Mouse (Mus musculus) lung, embryonic 15.5 days (tissue): ENCODE measurements at regions not wholly inside any gene's neighbourhood (a gene's known extent, or its start where the extent isn't known, plus 50 kb on each side); places are given as distances from the start of the nearest gene placed in this dataset.

Experiments
- ATAC-seq: fragments of 200-750 bp; cut with Nextera tagmentation; 2 replicates; pipeline ENCODE4 v1.8.0; 2017; ENCODE audit warnings: moderate number of reproducible peaks, borderline replicate concordance; ENCODE audit not compliant: low FRiP score, low TSS enrichment; ENCODE audit errors: extremely low read depth
- H3K27ac ChIP-seq: fragments of 300-500 bp; sonication (generic); 2 replicates; pipeline ENCODE4 v1.5.1; 2015; ENCODE audit warnings: moderate library complexity, mild to moderate bottlenecking, inconsistent platforms
- H3K27me3 ChIP-seq: fragments of 300-500 bp; sonication (generic); 2 replicates; pipeline ENCODE4 v1.6.1; 2015; ENCODE audit warnings: inconsistent platforms
- H3K36me3 ChIP-seq: fragments of 300-500 bp; sonication (generic); 2 replicates; pipeline ENCODE4 v1.6.1; 2015; ENCODE audit warnings: inconsistent platforms
- H3K4me1 ChIP-seq: fragments of 300-500 bp; sonication (generic); 2 replicates; pipeline ENCODE4 v1.6.1; 2015; ENCODE audit warnings: inconsistent platforms
- H3K4me2 ChIP-seq: fragments of 300-500 bp; sonication (generic); 2 replicates; pipeline ENCODE4 v1.6.1; 2015; ENCODE audit warnings: inconsistent platforms, mild to moderate bottlenecking, moderate library complexity
- H3K4me3 ChIP-seq: fragments of 300-500 bp; sonication (generic); 2 replicates; pipeline ENCODE4 v1.5.1; 2015; ENCODE audit warnings: mild to moderate bottlenecking, inconsistent platforms
- H3K9ac ChIP-seq: fragments of 300-500 bp; sonication (generic); 2 replicates; pipeline ENCODE4 v1.6.1; 2015; ENCODE audit warnings: inconsistent platforms
- H3K9me3 ChIP-seq: fragments of 300-500 bp; sonication (generic); 2 replicates; pipeline ENCODE4 v1.6.1; 2016; ENCODE audit warnings: inconsistent platforms
- WGBS: fragments of 180-500 bp; shearing (Covaris S2); methylation state at CpG from one replicate; pipeline ENCODE4 v1.1.7; 2015; 5-methylcytosine and 5-hydroxymethylcytosine counted together

DNA sequence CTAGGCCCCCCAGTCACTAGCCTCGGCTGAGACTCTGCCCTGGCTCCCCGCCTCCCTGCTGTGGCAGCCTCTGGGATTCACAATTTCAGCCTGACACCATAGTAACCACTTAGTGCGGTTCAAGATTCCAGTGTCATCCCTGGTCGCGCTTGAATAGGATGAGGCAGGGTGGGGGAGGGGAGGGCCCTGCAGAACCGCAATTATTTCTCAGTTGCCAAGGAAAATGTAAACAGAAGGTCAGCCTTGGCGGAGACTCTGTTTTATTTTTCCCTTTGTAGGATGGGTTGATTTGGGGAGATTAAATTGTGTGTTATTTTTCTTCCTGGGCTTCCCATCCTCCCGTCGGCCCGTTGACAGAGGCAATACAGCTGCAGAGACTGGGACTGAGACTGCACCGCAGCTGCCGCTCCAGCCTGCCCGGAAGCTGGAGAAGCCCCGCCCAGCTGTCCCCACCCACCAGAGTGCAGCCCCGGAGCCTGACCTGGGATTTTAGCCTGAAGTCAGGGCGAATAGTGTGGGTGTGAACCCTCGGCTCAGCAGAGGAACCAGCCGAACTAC, 106.6 kb downstream of the Tpra1 start:
- Histone ChIP-seq H3K4me3 (peak overlapping the region; percentile 11; the same call in 1 of the 2 replicates), H3K27ac (peak overlapping the region; percentile 39; the same call in 1 of the 2 replicates), H3K36me3 (no peaks in the 10 kb centered on the region), H3K27me3 (no peaks in the 10 kb centered on the region; the same call in 1 of the 2 replicates), H3K9me3 (no peaks in the 10 kb centered on the region), H3K9ac (no peak overlapping the region), H3K4me2 (peak overlapping the region; percentile 49), H3K4me1 (peaks cover 26% of the 10 kb centered on the region)
- peak; percentile 92 for ATAC-seq
- 1% methylated on average over 18 of the region's 18 CpGs for WGBS

DNA sequence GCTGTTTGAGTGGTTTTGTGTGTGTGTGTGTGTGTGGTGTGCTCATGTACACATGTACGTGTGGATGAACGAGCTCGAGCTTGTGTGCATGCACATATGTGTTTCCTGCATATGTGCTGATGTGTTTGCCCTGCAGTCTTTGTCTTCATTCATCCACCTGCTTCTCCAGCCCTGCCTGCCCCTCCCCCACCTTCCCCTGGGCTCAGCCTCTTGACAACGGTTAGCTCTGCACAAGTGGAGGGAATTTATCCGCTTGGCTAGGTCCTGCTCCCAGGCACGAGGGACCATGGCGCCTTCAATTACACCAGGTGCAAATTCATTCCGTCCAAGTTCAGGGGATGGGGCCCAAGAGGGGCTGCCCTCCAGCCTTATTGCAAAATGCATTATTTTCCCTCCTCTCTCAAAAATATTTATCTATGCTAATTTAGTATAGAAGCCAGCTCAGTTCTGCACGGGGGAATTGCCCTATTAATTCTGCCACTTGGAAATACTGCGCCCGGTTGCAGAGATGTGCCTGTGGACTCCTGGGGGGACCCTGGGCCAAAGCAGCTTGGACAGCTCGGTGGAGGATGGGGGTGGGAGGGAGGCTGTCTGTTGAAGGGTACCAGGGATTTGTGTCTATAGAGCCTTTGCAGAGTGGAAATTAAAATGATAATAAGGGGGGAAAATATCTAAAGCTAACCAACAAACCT, 111.1 kb downstream of the Tpra1 start:
- no peak for ATAC-seq
- H3K9me3 ChIP-seq, result no peaks in the 10 kb centered on the region
- peaks cover 13% of the 10 kb centered on the region for H3K4me1 ChIP-seq
- H3K9ac ChIP-seq, result no peak overlapping the region
- H3K27me3 ChIP-seq, result no peaks in the 10 kb centered on the region; the same call in 1 of the 2 replicates
- no peak overlapping the region for H3K4me3 ChIP-seq
- WGBS, result 35% methylated on average over 12 of the region's 12 CpGs
- H3K4me2 ChIP-seq, result no peak overlapping the region
- H3K27ac ChIP-seq, result no peak overlapping the region
- H3K36me3 ChIP-seq, result no peaks in the 10 kb centered on the region

DNA sequence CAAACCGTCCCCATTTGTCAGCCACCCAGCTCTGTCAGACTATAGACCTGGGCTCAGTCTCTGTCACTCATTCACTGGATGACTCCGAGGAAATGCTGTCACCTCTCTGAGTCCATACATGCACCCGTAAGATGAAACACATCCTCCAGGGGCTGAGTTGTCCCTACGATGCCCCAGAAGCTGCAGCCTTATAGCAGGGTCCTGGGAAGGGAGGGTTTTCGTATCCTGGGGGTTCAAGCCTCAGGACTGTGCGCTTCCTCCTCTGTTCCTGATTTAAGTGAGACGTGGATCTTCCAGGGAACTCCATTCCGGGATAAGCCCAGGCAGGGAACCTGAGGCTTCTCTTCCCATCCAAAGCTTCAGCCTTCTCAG, 111.6 kb downstream of the Tpra1 start:
- H3K4me1 ChIP-seq, result peaks cover 8% of the 10 kb centered on the region

DNA sequence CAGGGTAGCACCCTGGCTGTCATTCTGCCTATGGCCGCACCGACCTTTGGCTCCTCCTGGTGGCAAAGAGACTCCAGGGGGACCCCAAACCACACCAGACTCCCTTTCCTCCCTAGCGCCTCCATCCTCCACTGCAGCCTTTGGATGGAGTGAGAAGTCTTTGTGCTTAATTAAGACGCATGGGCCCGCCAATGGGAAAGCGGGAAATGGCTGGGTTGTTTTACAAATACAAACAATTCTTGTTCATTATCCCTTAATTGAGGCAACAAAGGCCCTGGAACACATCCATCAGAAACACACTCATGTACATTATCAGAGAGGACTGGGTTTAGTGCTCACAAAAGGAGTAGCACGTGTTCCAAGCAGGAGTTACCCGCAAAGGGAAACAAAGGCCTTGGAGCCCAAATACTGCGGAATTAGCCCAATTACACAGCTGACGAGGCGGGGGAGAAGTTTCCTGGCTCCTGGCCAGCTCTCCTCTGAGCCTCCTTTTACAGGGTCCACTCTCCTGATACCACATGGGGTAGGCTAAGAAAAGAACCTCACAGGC, 122.1 kb downstream of the Tpra1 start:
- Histone ChIP-seq H3K9ac (no peak overlapping the region), H3K9me3 (no peaks in the 10 kb centered on the region), H3K27ac (no peak overlapping the region), H3K36me3 (no peaks in the 10 kb centered on the region), H3K27me3 (no peaks in the 10 kb centered on the region; the same call in 1 of the 2 replicates), H3K4me3 (no peak overlapping the region), H3K4me1 (no peaks in the 10 kb centered on the region), H3K4me2 (no peak overlapping the region)
- no peak for ATAC-seq
- 43% methylated on average over 11 of the region's 11 CpGs for WGBS

More for the DNA sequence above, 111.6 kb downstream of the Tpra1 start:
- Histone ChIP-seq H3K4me2 (no peak overlapping the region), H3K27ac (no peak overlapping the region), H3K36me3 (no peaks in the 10 kb centered on the region), H3K9me3 (no peaks in the 10 kb centered on the region), H3K9ac (no peak overlapping the region), H3K27me3 (no peaks in the 10 kb centered on the region; the same call in 1 of the 2 replicates), H3K4me3 (no peak overlapping the region)
- WGBS, result 59% methylated on average over 8 of the region's 8 CpGs
- no peak for ATAC-seq

DNA sequence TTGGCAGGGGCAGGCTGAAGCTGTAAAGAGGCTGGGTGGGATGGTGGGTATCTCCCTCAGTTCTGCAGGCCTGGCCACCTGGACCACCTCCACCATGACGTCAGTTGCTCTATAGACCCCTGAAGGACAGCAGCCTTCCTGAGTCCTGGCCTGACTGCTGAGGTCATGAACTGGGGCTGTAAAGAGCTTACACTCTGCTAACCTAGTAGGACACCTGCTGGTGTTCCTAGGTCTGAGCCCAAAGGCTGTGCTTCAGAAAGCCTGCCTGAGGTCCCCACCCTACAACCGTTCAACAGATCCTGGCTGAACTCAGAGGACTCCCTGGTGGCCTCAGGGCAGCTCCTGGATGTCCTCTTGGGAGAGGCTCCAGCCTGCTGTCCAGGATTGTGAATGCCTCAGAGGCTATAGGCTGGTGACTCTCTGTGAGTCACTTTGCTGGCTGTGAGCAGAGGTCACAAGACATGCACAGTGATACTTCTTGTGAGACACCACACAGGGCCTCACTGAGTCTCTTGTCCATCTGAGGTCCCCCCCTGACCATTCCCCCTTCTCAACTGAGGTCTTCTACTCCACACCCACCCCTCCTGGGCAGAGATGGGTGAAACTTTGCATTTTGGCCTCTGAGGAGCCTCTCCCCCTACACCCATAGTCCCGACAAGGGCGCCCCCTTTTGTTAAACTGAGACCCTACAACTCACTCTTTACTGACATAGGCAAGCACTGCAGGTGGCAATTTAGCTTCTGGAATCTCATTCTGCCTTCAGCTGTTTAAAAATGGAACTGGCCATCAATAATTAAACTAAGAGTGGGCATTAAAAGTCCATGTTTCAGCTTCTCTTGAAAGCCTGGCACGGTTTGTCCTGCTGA, 131.6 kb downstream of the Tpra1 start:
- Histone ChIP-seq H3K9me3 (no peaks in the 10 kb centered on the region), H3K4me2 (no peak overlapping the region), H3K36me3 (no peaks in the 10 kb centered on the region), H3K27ac (no peak overlapping the region), H3K9ac (no peak overlapping the region), H3K4me1 (peaks cover 18% of the 10 kb centered on the region), H3K4me3 (no peak overlapping the region), H3K27me3 (no peaks in the 10 kb centered on the region)
- 43% methylated on average over 5 of the region's 5 CpGs for WGBS
- no peak for ATAC-seq

DNA sequence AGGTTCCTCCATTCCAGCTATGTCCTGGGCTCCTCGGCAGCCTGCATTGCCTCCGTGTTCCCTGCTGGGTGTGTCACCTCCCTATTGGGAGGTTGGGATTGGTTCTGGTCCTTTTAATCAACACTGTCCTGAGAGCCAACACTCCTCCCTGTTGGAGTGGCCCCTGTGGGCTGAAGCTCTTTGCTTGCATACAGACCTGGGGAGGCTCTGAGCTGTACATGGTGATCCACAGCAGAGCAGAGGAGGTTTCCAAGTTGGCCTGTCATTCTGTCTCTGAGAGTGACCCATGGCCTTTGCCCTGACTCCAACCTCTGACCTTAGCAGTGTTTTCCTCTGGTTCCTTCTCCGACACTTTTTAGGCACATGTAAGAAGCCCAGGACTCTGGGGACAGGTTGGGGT, 132.4 kb downstream of the Tpra1 start:
- Histone ChIP-seq H3K4me1 (peaks cover 18% of the 10 kb centered on the region), H3K36me3 (no peaks in the 10 kb centered on the region), H3K4me3 (no peak overlapping the region), H3K27ac (no peak overlapping the region), H3K4me2 (no peak overlapping the region), H3K9ac (no peak overlapping the region), H3K9me3 (no peaks in the 10 kb centered on the region), H3K27me3 (no peaks in the 10 kb centered on the region)
- ATAC-seq, result peak; percentile 35; the same call in 1 of the 2 replicates
- WGBS, result 38% methylated on average over 3 of the region's 3 CpGs

DNA sequence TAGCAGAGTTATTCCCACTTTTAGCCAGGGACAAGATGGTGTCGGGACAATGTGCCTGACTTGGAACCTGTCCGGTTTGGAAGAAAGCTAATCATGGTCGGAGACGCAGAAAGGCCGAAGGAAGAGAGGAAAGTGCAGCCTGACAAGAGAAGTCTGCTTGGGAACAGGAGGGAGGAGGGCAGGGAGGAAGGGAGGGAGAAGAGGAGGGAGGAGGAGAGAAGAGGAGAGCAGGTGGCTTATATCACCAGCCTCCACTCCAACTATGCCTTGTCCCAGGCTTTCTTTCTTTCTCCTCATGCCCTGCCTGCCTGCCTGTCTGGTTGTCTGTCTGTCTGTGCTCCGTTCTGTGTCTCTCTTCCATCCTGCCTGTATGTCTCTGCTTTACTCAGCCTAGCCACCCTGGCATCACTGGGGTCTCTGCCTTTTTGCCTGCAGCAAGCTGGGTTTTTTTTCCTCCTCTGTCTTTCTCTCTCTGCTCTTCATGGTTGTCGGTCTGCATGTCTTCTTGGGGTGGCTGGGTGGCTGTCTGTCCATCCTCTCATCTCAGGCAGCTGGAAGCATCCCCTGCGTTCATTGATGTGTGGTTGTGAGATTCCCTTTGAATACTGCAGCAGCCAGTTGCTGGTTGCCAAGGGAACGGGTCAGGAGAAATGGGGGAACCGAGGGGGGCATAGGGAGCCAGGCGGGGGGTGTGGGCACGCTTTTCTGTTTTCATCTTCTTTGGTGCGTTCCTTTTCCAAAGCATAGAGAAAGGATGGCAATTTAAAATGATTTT, 133.2 kb downstream of the Tpra1 start:
- no peak overlapping the region for H3K4me3 ChIP-seq
- no peak overlapping the region for H3K4me2 ChIP-seq
- H3K4me1 ChIP-seq, result peaks cover 18% of the 10 kb centered on the region
- H3K27me3 ChIP-seq, result no peaks in the 10 kb centered on the region
- no peak overlapping the region for H3K27ac ChIP-seq
- 38% methylated on average over 13 of the region's 13 CpGs for WGBS
- H3K9ac ChIP-seq, result no peak overlapping the region
- no peaks in the 10 kb centered on the region for H3K36me3 ChIP-seq
- no peaks in the 10 kb centered on the region for H3K9me3 ChIP-seq
- ATAC-seq, result no peak

DNA sequence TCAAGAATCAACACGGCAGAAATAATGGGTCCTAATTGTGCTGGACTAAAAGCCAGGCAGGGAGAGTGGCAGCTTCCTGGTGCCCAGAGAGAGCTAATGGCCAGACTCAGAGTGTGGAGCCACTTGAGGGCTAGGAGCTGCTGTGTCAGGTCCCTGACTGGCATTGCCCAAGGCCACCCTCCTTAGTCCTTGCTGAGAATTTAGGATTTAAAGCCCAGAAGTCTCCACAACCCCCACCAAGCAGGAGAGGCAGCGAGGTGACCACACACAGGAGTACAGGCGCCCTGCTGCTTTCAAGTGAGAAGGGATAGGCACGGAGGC, 133.7 kb downstream of the Tpra1 start:
- Histone ChIP-seq H3K4me2 (no peak overlapping the region), H3K9me3 (no peaks in the 10 kb centered on the region), H3K4me1 (peaks cover 18% of the 10 kb centered on the region), H3K36me3 (no peaks in the 10 kb centered on the region), H3K27me3 (no peaks in the 10 kb centered on the region), H3K4me3 (no peak overlapping the region), H3K9ac (no peak overlapping the region), H3K27ac (no peak overlapping the region)
- WGBS, result 54% methylated on average over 4 of the region's 4 CpGs
- no peak for ATAC-seq

DNA sequence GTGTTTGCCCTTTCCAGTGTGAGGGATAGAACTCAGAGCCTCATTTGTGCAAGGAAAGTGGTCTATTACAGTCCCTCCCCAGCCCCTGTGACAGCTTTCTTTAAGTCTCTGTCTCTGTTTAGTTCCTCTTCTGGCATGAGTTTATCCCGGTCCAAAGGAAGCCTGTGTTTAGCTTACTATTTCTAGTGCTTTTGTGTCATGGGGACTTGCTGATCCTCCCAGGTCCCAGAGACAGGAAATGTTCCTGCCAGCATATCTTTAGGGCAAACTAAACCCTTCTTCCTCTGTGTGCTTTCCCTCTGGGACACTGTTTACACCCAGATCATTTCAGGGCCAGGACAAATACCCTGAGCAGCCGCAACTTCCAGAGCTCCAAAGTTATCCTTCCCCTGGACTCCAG, 135.3 kb downstream of the Tpra1 start:
- H3K36me3 ChIP-seq, result no peaks in the 10 kb centered on the region
- H3K4me1 ChIP-seq, result peaks cover 18% of the 10 kb centered on the region
- no peak for ATAC-seq
- no peaks in the 10 kb centered on the region; the same call in 1 of the 2 replicates for H3K27me3 ChIP-seq
- 10% methylated on average over 2 of the region's 2 CpGs for WGBS
- no peaks in the 10 kb centered on the region for H3K9me3 ChIP-seq
- H3K27ac ChIP-seq, result peak overlapping the region; percentile 35
- peak overlapping the region; percentile 21; the same call in 1 of the 2 replicates for H3K4me2 ChIP-seq
- H3K4me3 ChIP-seq, result no peak overlapping the region
- H3K9ac ChIP-seq, result no peak overlapping the region

DNA sequence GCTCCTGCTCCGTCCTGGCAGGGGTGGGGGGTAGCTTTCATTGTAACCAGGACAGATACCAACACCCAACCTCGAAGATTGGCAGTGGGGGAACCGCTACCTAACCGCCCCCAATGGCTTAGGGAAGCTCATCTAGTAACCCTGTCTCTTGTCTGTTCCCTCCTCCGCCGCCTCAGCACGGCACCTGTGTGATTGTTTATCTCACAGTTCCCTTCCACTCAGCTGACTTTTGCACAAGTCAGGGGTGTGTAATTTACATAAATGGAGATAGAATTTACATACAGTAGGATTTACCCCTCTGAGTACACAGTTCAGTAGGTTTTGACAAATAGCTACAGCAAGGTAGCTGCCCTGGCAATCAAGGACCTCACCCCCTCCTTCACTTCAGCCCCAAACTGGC, 135.8 kb downstream of the Tpra1 start:
- H3K9ac ChIP-seq, result no peak overlapping the region
- H3K4me2 ChIP-seq, result peak overlapping the region; percentile 21; the same call in 1 of the 2 replicates
- ATAC-seq, result no peak
- H3K27ac ChIP-seq, result peak overlapping the region; percentile 35
- H3K27me3 ChIP-seq, result no peaks in the 10 kb centered on the region; the same call in 1 of the 2 replicates
- 41% methylated on average over 7 of the region's 7 CpGs for whole genome bisulfite sequencing
- no peaks in the 10 kb centered on the region for H3K9me3 ChIP-seq
- peaks cover 21% of the 10 kb centered on the region for H3K4me1 ChIP-seq
- H3K4me3 ChIP-seq, result no peak overlapping the region
- H3K36me3 ChIP-seq, result no peaks in the 10 kb centered on the region

DNA sequence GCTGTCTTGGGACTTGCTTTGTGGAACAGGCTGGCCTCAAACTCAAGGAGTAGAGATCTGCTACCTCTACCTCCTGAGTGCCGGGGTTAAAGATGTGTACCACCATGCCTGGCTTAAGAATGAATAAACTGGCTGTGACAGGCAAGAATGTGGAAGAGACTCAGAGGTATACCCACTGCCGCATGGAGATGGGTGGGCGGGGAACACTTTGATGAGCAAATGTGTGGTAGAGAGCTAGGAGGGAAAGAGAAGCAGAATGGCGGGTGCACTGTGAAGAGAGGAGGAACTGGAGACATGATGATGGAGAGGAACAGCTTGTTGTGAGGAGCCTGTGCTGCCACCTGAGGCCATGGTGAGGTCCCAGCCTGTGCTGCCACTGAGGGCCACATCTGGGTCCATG, 138.9 kb downstream of the Tpra1 start:
- H3K9ac ChIP-seq, result no peak overlapping the region
- H3K36me3 ChIP-seq, result no peaks in the 10 kb centered on the region
- H3K4me2 ChIP-seq, result no peak overlapping the region
- no peak overlapping the region for H3K4me3 ChIP-seq
- H3K27me3 ChIP-seq, result no peaks in the 10 kb centered on the region; the same call in 1 of the 2 replicates
- H3K27ac ChIP-seq, result no peak overlapping the region
- no peak for ATAC-seq
- no peaks in the 10 kb centered on the region for H3K9me3 ChIP-seq
- WGBS, result 80% methylated on average over 4 of the region's 4 CpGs
- peaks cover 10% of the 10 kb centered on the region; the same call in 1 of the 2 replicates for H3K4me1 ChIP-seq
